Mouse (Mus musculus) midbrain, embryonic 14.5 days (tissue): ENCODE data around the gene Mlip. TPM values are rescaled to one million over a fixed set of nuclear protein-coding genes. Genes with fewer than 3 reads are reported as not detected.

ENCODE experiments used
- ATAC-seq: fragments of 200-750 bp; cut with Nextera tagmentation; 2 replicates; pipeline ENCODE4 v1.8.0; 2017; ENCODE audit warnings: moderate number of reproducible peaks, moderate library complexity; ENCODE audit not compliant: low FRiP score, low TSS enrichment
- DNase-seq: peaks from one replicate; pipeline ENCODE4 v3.0.0-alpha.2; 2015
- H3K27ac ChIP-seq: fragments of 300-500 bp; sonication (generic); replicated peaks from 2 replicates; pipeline ENCODE4 v1.5.1; 2014; ENCODE audit warnings: mild to moderate bottlenecking, low read depth, low read length, moderate library complexity
- H3K27me3 ChIP-seq: fragments of 300-500 bp; sonication (generic); 2 replicates; pipeline ENCODE4 v1.6.1; 2014; ENCODE audit warnings: low read length, control low read depth, mixed read lengths; ENCODE audit not compliant: control insufficient read depth, insufficient read depth
- H3K36me3 ChIP-seq: fragments of 300-500 bp; sonication (generic); 2 replicates; pipeline ENCODE4 v1.6.1; 2014; ENCODE audit warnings: low read length, control low read depth; ENCODE audit not compliant: control insufficient read depth, insufficient read depth
- H3K4me1 ChIP-seq: fragments of 300-500 bp; sonication (generic); 2 replicates; pipeline ENCODE4 v1.6.1; 2014; ENCODE audit warnings: mild to moderate bottlenecking, antibody characterized with exemption, low read length, control low read depth; ENCODE audit not compliant: control insufficient read depth, insufficient read depth
- H3K4me2 ChIP-seq: fragments of 300-500 bp; sonication (generic); 2 replicates; pipeline ENCODE4 v1.6.1; 2014; ENCODE audit warnings: mild to moderate bottlenecking, low read length, moderate library complexity
- H3K4me3 ChIP-seq: fragments of 300-500 bp; sonication (generic); replicated peaks from 2 replicates; pipeline ENCODE4 v1.5.1; 2014; ENCODE audit warnings: low read depth, low read length
- H3K9ac ChIP-seq: fragments of 300-500 bp; sonication (generic); replicated peaks from 2 replicates; pipeline ENCODE4 v1.6.1; 2014; ENCODE audit warnings: mild to moderate bottlenecking, low read length, moderate library complexity
- H3K9me3 ChIP-seq: fragments of 300-500 bp; sonication (generic); 2 replicates; pipeline ENCODE4 v1.6.1; 2016; ENCODE audit warnings: low read length, control low read depth, mixed read lengths; ENCODE audit not compliant: control insufficient read depth
- WGBS: fragments of 180-500 bp; shearing (Covaris S2); extraction: QIAGEN DNeasy Blood & Tissue Kit; methylation state at CpG from one replicate; pipeline ENCODE4 v1.1.7; 2014; 5-methylcytosine and 5-hydroxymethylcytosine counted together
- polyA plus RNA-seq: library from polyadenylated mRNA; unstranded; fragments of >200 nt; fragmentation: Nextera tagmentation; extraction: Ambion mirVana; gene quantifications from 2 replicates; pipeline ENCODE4 v1.2.1, GENCODE M21; 2014

Mlip gene
- polyA plus RNA-seq, 1 experiment from 2014 or later, result 0.83 TPM

DNA sequence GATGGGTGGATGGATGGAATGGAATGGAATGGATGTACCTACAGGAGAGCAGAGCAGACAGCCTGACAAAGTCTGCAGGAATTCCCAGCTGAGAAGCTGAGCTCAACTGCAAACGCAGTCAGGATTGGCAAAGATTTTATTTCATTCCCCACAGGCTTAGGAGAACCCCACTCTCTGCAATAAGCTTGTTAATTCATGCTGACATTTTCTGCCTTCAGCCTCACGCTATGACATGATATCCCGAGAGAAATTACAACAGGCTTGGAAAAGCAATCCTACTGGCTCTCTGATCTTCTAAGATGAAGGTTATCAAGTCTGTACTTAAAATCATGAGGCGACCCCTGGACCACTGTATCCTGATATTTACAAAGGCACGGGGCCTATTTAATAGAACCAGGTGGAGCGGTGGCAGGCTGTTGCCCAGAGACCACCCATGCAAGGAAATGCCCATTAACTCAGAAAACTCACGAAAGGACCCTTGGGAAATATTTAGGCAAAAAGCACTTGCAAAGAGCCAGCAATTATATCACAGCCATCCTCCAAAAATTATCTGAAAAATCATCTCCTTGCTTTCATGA, 13.1 kb downstream of the Mlip start:
- Histone ChIP-seq H3K9ac (peak overlapping the region; percentile 16; the same call in 1 of the 2 replicates), H3K4me1 (peaks cover 12% of the 10 kb centered on the region), H3K9me3 (no peaks in the 10 kb centered on the region), H3K27me3 (no peaks in the 10 kb centered on the region), H3K36me3 (no peaks in the 10 kb centered on the region), H3K27ac (peak overlapping the region; percentile 73), H3K4me3 (peak overlapping the region; percentile 7), H3K4me2 (peak overlapping the region; percentile 46)
- WGBS, result 31% methylated on average over 7 of the region's 7 CpGs
- ATAC-seq, result peak; percentile 61; the same call in 1 of the 2 replicates
- DNase-seq, result peak; percentile 64

DNA sequence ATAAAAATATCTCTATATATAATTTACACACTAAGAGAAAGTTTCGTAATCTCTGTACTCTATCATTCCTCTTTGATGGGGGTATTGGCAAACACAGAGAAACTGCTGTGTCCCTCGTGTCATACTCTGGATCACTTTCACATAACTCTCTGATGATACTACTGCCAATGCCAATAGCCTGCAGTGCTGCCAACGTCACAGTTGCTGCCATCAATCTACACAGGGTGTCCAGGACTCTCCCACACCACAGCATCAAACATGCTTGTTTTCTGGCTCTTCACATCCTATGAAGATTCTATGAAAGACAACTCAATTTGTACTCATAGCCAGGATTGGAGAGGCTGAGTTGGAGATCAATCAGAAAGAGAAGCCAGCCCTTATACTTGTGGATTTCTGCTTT, 17.4 kb downstream of the Mlip start:
- Histone ChIP-seq H3K27ac (no peak overlapping the region), H3K9ac (no peak overlapping the region), H3K27me3 (no peaks in the 10 kb centered on the region), H3K4me1 (peaks cover 12% of the 10 kb centered on the region), H3K4me3 (no peak overlapping the region), H3K4me2 (no peak overlapping the region), H3K36me3 (no peaks in the 10 kb centered on the region), H3K9me3 (no peaks in the 10 kb centered on the region)
- WGBS, result 83% methylated on average over 3 of the region's 3 CpGs
- DNase-seq (no peak), ATAC-seq (no peak)

DNA sequence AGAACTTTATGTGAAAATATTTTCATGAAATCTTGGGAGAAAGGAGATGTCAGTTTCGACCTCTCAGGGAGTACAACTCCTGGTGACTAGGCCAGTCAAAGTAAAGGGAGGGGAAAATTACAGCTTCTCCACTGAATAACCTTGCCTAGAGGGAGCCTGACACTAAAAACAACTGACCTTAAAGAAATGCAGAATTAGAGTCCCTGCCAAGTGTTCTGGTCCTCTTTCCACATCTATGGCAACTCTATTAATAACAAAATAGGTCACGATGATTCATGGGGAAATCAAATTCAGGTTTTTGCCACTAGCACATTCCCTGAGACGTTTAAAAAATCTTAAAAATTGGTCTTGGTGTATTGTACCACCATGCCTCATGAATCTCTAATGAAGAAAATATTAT, 34.4 kb downstream of the Mlip start:
- H3K27me3 ChIP-seq, result no peaks in the 10 kb centered on the region
- no peak overlapping the region for H3K27ac ChIP-seq
- ATAC-seq (no peak), DNase-seq (no peak)
- H3K4me1 ChIP-seq, result no peaks in the 10 kb centered on the region
- no peaks in the 10 kb centered on the region for H3K9me3 ChIP-seq
- H3K4me3 ChIP-seq, result no peak overlapping the region
- no peak overlapping the region for H3K4me2 ChIP-seq
- WGBS, result 88% methylated on average over 3 of the region's 3 CpGs
- H3K36me3 ChIP-seq, result no peaks in the 10 kb centered on the region
- H3K9ac ChIP-seq, result no peak overlapping the region

DNA sequence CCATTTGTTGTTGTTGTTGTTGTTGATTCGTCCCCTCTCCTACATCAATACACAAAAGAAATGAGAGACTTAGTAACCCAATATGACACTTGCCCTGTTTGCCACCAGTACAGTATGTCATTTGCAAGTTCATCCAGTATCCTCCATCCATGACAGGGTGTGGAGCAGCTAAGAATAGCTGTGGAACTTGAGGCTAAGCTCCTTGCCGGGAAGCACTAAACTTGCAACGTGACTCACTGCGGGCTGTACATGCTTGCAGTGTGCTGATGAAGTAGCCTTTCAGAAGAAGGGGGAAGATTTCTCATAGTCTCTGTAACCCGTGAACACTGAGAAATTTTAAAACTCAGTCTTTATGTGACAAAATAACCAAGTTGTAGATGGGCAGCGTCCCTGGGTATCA, 42.2 kb downstream of the Mlip start:
- Histone ChIP-seq H3K9ac (no peak overlapping the region), H3K4me3 (no peak overlapping the region), H3K4me2 (no peak overlapping the region), H3K9me3 (no peaks in the 10 kb centered on the region), H3K27me3 (no peaks in the 10 kb centered on the region), H3K4me1 (no peaks in the 10 kb centered on the region), H3K27ac (no peak overlapping the region), H3K36me3 (no peaks in the 10 kb centered on the region)
- WGBS, result 91% methylated on average over 6 of the region's 6 CpGs
- no peak for ATAC-seq
- DNase-seq, result no peak

DNA sequence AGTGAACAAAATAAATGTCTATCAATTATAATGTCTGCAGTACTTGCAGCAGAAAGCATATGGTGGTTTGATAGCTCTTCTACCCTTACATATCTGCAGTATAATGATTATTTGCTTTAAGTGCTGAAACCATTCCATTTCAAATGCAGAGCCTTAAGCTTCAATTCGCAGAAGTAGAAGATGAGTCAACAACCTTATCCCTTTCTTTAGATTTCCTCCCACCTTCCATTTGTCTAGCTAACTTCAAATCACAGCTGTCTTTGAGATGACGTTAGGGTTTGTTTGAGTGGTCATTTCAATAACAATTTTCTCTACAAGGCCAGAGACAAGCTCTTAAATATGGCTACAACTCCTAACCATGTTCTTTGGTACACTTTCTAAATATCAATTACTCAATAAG, 47.4 kb downstream of the Mlip start:
- WGBS, result 83% methylated on average over 2 of the region's 2 CpGs
- H3K4me2 ChIP-seq, result no peak overlapping the region
- H3K9ac ChIP-seq, result no peak overlapping the region
- no peak overlapping the region for H3K27ac ChIP-seq
- no peaks in the 10 kb centered on the region for H3K36me3 ChIP-seq
- H3K9me3 ChIP-seq, result no peaks in the 10 kb centered on the region
- ATAC-seq (no peak), DNase-seq (no peak)
- no peak overlapping the region for H3K4me3 ChIP-seq
- no peaks in the 10 kb centered on the region for H3K4me1 ChIP-seq
- no peaks in the 10 kb centered on the region for H3K27me3 ChIP-seq

GRCm38 (mm10) chr9:77302340-77302739, 50.4 kb downstream of the Mlip start:
- Histone ChIP-seq H3K27me3 (no peaks in the 10 kb centered on the region), H3K4me1 (no peaks in the 10 kb centered on the region), H3K4me2 (no peak overlapping the region), H3K9me3 (peaks cover 3% of the 10 kb centered on the region; the same call in 1 of the 2 replicates), H3K36me3 (no peaks in the 10 kb centered on the region), H3K4me3 (no peak overlapping the region), H3K27ac (no peak overlapping the region), H3K9ac (no peak overlapping the region)
- WGBS, result 85% methylated on average over 8 of the region's 8 CpGs
- DNase-seq (no peak), ATAC-seq (no peak)

DNA sequence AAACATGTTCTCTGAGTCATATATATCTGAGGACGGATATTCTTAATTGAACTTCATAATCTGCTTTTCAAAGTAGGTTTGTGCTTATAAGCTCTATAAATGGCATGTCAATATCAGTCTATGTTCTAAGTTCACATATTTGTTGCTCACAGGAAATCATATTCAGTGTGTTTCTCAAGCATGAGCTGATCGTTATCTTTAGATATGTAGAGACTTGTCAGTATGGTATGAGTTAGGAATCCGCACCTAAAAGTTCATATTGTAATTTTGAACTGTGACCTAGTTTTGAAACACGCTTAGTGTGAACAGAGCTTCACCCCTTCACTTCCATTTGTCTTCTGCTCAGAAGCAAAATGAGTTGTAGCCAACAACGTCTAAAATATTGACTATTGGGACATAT, 64.8 kb downstream of the Mlip start:
- no peak overlapping the region for H3K27ac ChIP-seq
- ATAC-seq, result no peak
- WGBS, result 95% methylated on average over 5 of the region's 5 CpGs

DNA sequence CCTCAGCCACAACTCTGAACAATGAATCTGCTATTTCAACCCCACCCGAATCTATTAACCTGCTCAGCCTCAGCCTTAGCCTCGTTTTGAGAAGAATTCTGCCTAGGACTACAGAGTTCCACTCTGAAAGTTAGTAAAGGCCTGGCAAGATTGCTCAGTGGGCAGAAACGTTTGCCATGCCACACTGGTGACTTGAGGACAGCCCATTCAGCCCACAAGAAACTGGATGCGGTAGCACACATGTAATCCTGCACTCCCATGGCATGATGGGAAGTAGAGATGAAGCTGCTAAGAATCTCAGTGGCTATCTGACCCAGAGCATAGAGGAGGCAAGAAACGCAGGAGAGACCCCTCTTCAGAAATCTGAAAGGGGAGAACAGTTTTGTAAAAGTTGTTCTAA, 73.4 kb downstream of the Mlip start:
- no peak for ATAC-seq
- WGBS, result 66% methylated on average over 5 of the region's 5 CpGs

More for the DNA sequence above, 64.8 kb downstream of the Mlip start:
- H3K9me3 ChIP-seq, result no peaks in the 10 kb centered on the region
- DNase-seq, result no peak
- H3K27me3 ChIP-seq, result no peaks in the 10 kb centered on the region
- no peaks in the 10 kb centered on the region for H3K4me1 ChIP-seq
- H3K4me3 ChIP-seq, result no peak overlapping the region
- H3K9ac ChIP-seq, result no peak overlapping the region
- H3K36me3 ChIP-seq, result no peaks in the 10 kb centered on the region
- no peak overlapping the region for H3K4me2 ChIP-seq

DNA sequence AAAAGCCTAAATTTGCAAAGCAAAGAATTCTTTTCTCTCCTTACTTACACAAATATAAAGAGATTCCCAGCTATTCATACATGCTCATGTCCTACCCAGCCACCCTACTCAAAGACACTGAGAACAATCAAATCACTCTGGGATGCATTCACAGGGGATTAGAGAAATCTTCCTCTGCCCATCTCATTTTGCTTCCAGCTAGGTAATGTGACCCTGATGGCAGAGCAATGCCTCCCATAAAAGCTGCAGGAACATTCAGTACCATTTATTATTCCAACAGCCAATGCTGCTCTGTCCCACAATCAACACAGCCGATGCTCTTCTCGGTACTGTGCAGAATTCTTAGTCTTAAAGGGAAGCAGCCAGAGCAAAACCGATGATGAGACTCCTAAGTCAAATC, 74.7 kb downstream of the Mlip start:
- Histone ChIP-seq H3K9ac (no peak overlapping the region), H3K4me3 (no peak overlapping the region), H3K4me2 (no peak overlapping the region), H3K27ac (no peak overlapping the region), H3K9me3 (no peaks in the 10 kb centered on the region), H3K36me3 (no peaks in the 10 kb centered on the region), H3K27me3 (no peaks in the 10 kb centered on the region), H3K4me1 (0 out of 2 replicates have a peak, but pooled peaks cover 4% of the 10 kb centered on the region)
- WGBS, result 21% methylated on average over 3 of the region's 3 CpGs
- DNase-seq, result peak; percentile 19
- ATAC-seq, result no peak

More for the DNA sequence above, 73.4 kb downstream of the Mlip start:
- Histone ChIP-seq H3K36me3 (no peaks in the 10 kb centered on the region), H3K4me2 (no peak overlapping the region), H3K27ac (no peak overlapping the region), H3K4me3 (no peak overlapping the region), H3K9me3 (no peaks in the 10 kb centered on the region), H3K9ac (no peak overlapping the region), H3K4me1 (0 out of 2 replicates have a peak, but pooled peaks cover 4% of the 10 kb centered on the region), H3K27me3 (no peaks in the 10 kb centered on the region)
- no peak for DNase-seq
